Mouse (Mus musculus): ENCODE results near the gene Pamr1. TPM values are rescaled to one million over a fixed set of nuclear protein-coding genes. Genes with fewer than 3 reads are reported as not detected.
A peak's percentile ranks its signal among the peaks of the same experiment; 100 is the strongest.

Gene Pamr1
- total RNA-seq, 2 experiments from 2014 or later: 39.3 to 51.2 TPM

GRCm38 (mm10) chr2:102657726-102658125 lies 107.9 kb downstream of the Pamr1 start:
- intact Hi-C loops (cut with DNase I): loop anchor here (1.0 to 5.0 kb wide), 2 partner anchors 37 to 60 kb away; no protein-coding TSS in a partner anchor

GRCm38 (mm10) chr2:102658163-102658660 lies 108.4 kb downstream of the Pamr1 start, which contains the start of gene Slc1a2:
Slc1a2 (plus strand) TSS chr2:102658659.
- intact Hi-C loops (cut with DNase I): loop anchor here (1.0 to 5.0 kb wide), 2 partner anchors 38 to 61 kb away; no protein-coding TSS in a partner anchor
- peak; percentile 73 to 76 for DNase-seq (ENCODE audit: low spot score in 2 of 2)

More at GRCm38 (mm10) chr2:102657726-102658125, 107.9 kb downstream of the Pamr1 start:
- DNase-seq (ENCODE audit: low spot score in 2 of 2): peak; percentile 62 to 73

GRCm38 (mm10) chr2:102658661-102659520 lies 109.1 kb downstream of the Pamr1 start:
- intact Hi-C loops (cut with DNase I): loop anchor here (1.0 to 5.0 kb wide), 2 partner anchors 39 to 62 kb away; no protein-coding TSS in a partner anchor
- peak; percentile 78 to 83 for DNase-seq (ENCODE audit: low spot score in 2 of 2)

- no peak for DNase-seq (ENCODE audit: low spot score in 2 of 2)
These were observed 109.7 kb downstream of the Pamr1 start for GRCm38 (mm10) chr2:102659521-102659830.

GRCm38 (mm10) chr2:102661052-102661451 lies 111.2 kb downstream of the Pamr1 start:
- no peak for DNase-seq (ENCODE audit: low spot score in 2 of 2)
- intact Hi-C loops (cut with DNase I): no loop called here

More at GRCm38 (mm10) chr2:102659521-102659830, 109.7 kb downstream of the Pamr1 start:
- intact Hi-C loops (cut with DNase I): loop anchor here (5.0 kb wide), 1 partner anchor 62 kb away; no protein-coding TSS in a partner anchor

- no peak for DNase-seq (ENCODE audit: low spot score in 2 of 2)
- intact Hi-C loops (cut with DNase I): no loop called here
These were observed 113.1 kb downstream of the Pamr1 start for GRCm38 (mm10) chr2:102662911-102663310.

GRCm38 (mm10) chr2:102663339-102663738 lies 113.5 kb downstream of the Pamr1 start:
- intact Hi-C loops (cut with DNase I): no loop called here
- no peak for DNase-seq (ENCODE audit: low spot score in 2 of 2)

- no peak for DNase-seq (ENCODE audit: low spot score in 2 of 2)
- intact Hi-C loops (cut with DNase I): no loop called here
These were observed 114.1 kb downstream of the Pamr1 start for GRCm38 (mm10) chr2:102663865-102664264.

GRCm38 (mm10) chr2:102667981-102668380 lies 118.2 kb downstream of the Pamr1 start:
- intact Hi-C loops (cut with DNase I): no loop called here
- DNase-seq (ENCODE audit: low spot score in 2 of 2): no peak

- intact Hi-C loops (cut with DNase I): no loop called here
- DNase-seq (ENCODE audit: low spot score in 2 of 2): no peak
These were observed 119.8 kb downstream of the Pamr1 start for GRCm38 (mm10) chr2:102669580-102669979.

- DNase-seq (ENCODE audit: low spot score in 2 of 2): no peak
- intact Hi-C loops (cut with DNase I): no loop called here
These were observed 124.8 kb downstream of the Pamr1 start for GRCm38 (mm10) chr2:102674582-102674981.

- intact Hi-C loops (cut with DNase I): no loop called here
- DNase-seq (ENCODE audit: low spot score in 2 of 2): peak in 1 of 2 experiments; percentile 66
These were observed 125.5 kb downstream of the Pamr1 start for GRCm38 (mm10) chr2:102675275-102675674.

- no peak for DNase-seq (ENCODE audit: low spot score in 2 of 2)
- intact Hi-C loops (cut with DNase I): no loop called here
These were observed 127.0 kb downstream of the Pamr1 start for GRCm38 (mm10) chr2:102676716-102677312.

GRCm38 (mm10) chr2:102677400-102677799 lies 127.6 kb downstream of the Pamr1 start:
- intact Hi-C loops (cut with DNase I): no loop called here
- no peak for DNase-seq (ENCODE audit: low spot score in 2 of 2)

- DNase-seq (ENCODE audit: low spot score in 2 of 2): no peak
- intact Hi-C loops (cut with DNase I): loop anchor here (10.0 kb wide), 1 partner anchor 663 kb away; no protein-coding TSS in a partner anchor
These were observed 131.5 kb downstream of the Pamr1 start for GRCm38 (mm10) chr2:102681351-102681750.

- intact Hi-C loops (cut with DNase I): loop anchor here (10.0 kb wide), 1 partner anchor 663 kb away; no protein-coding TSS in a partner anchor
- no peak for DNase-seq (ENCODE audit: low spot score in 2 of 2)
These were observed 132.4 kb downstream of the Pamr1 start for GRCm38 (mm10) chr2:102682168-102682567.

- intact Hi-C loops (cut with DNase I): loop anchor here (5.0 to 10.0 kb wide), 3 partner anchors 332 to 659 kb away; partner anchors contain the start of genes Apip and Pdhx
- no peak for DNase-seq (ENCODE audit: low spot score in 2 of 2)
These were observed 135.7 kb downstream of the Pamr1 start for GRCm38 (mm10) chr2:102685371-102686107.

GRCm38 (mm10) chr2:102686108-102686450 lies 136.3 kb downstream of the Pamr1 start:
- intact Hi-C loops (cut with DNase I): loop anchor here (5.0 to 10.0 kb wide), 3 partner anchors 331 to 659 kb away; partner anchors contain the start of genes Apip and Pdhx
- DNase-seq (ENCODE audit: low spot score in 2 of 2): no peak
